Mouse (Mus musculus): ENCODE results near the gene Erg. TPM values are rescaled to one million over a fixed set of nuclear protein-coding genes. Genes with fewer than 3 reads are reported as not detected.
A peak's percentile ranks its signal among the peaks of the same experiment; 100 is the strongest.

Gene Erg
- total RNA-seq, 1 experiment from 2014 or later = 272 TPM

DNA sequence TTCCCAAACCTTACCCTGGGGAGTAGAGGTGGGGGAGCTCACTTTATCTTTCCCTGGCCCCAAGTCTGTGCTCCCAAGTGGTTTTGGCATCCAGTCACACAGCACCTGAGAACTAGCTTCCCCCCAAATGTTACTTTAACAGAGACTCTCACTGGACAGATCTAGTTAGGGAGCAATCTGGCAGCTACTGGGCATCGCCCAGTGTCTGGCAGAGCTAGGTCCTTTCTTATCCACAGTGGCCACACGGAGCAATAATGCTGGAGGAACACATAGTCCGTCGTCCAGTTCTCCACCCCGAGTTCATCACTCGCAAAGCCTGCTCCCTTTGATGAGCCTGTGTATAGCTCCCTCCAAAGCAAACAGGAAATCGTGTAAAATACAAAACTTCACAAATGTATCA, 124.5 kb downstream of the Erg start:
- no peak for ATAC-seq (replicated peaks in 1 of 2; ENCODE audit: insufficient read depth in 1 of 2, low FRiP score in 2 of 2, low TSS enrichment in 1 of 2, low read depth in 1 of 2, poor library complexity in 2 of 2, severe bottlenecking in 2 of 2)

GRCm38 (mm10) chr16:95460336-95460735, 126.1 kb downstream of the Erg start:
- no peak for ATAC-seq (replicated peaks in 1 of 2; ENCODE audit: insufficient read depth in 1 of 2, low FRiP score in 2 of 2, low TSS enrichment in 1 of 2, low read depth in 1 of 2, poor library complexity in 2 of 2, severe bottlenecking in 2 of 2)

- ATAC-seq (replicated peaks in 1 of 2; ENCODE audit: insufficient read depth in 1 of 2, low FRiP score in 2 of 2, low TSS enrichment in 1 of 2, low read depth in 1 of 2, poor library complexity in 2 of 2, severe bottlenecking in 2 of 2) = peak; percentile 43 to 65; a peak in 3 of 4 replicates
These were observed 127.1 kb downstream of the Erg start for GRCm38 (mm10) chr16:95459325-95459691.

DNA sequence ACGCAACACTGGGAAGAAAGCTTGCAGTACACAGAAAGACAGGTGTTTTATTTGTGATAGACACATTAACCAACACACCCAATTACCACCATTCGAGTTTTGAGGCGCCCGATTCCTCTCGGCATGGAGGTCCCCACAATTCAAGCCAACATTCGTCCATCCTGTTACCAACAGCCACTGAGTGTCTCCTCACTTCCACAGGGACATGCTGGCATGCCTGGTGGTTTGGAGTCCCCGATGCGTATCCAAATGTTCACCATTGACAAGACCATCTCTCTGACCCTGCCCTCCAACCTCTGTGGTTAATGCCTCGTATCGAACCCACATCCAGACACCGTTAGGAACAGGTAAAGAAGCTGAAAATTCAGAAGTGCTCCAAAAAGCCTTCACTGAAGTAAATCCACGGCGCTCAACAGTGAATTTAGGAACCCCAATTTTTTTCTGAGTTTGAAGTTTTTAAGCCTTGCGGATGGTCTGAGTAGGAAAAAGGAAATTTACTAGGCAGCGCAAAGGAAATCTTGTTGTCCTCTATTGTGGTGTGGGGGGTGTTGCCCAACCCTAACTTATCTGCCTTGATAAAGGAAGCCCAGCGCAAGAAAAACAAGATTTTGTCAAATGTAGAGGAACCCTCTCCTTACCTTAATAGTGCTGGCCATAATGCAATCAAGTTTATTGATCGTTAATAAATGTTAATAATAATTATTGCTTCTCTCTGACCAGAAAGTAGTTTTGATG, 127.6 kb downstream of the Erg start:
- peak in 1 of 2 experiments; percentile 11; a peak in 2 of 4 replicates for ATAC-seq (replicated peaks in 1 of 2; ENCODE audit: insufficient read depth in 1 of 2, low FRiP score in 2 of 2, low TSS enrichment in 1 of 2, low read depth in 1 of 2, poor library complexity in 2 of 2, severe bottlenecking in 2 of 2)

DNA sequence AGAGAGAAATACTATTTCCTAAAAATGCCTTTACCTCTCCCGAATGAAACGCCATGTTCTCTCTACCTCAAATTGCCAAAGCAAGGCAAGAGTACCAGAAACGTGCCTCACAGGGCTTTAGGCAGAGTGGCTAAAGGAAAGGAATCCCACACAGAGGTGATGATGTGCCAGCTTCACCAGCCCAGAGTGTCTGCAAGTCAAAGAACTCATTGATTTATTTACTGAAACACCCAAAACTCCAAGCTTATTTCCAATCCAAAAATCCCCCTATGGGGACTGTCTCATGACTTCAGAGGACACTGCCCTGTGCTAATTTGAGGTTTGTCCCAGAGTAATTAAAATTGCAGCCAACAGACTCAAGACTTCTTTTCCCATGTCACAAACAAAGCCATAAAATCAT, 129.4 kb downstream of the Erg start:
- ATAC-seq (replicated peaks in 1 of 2; ENCODE audit: insufficient read depth in 1 of 2, low FRiP score in 2 of 2, low TSS enrichment in 1 of 2, low read depth in 1 of 2, poor library complexity in 2 of 2, severe bottlenecking in 2 of 2) = no peak

- ATAC-seq (replicated peaks in 1 of 2; ENCODE audit: insufficient read depth in 1 of 2, low FRiP score in 2 of 2, low TSS enrichment in 1 of 2, low read depth in 1 of 2, poor library complexity in 2 of 2, severe bottlenecking in 2 of 2) = peak in 1 of 2 experiments; percentile 6; a peak in 1 of 4 replicates
These were observed 130.5 kb downstream of the Erg start for GRCm38 (mm10) chr16:95455896-95456295.

DNA sequence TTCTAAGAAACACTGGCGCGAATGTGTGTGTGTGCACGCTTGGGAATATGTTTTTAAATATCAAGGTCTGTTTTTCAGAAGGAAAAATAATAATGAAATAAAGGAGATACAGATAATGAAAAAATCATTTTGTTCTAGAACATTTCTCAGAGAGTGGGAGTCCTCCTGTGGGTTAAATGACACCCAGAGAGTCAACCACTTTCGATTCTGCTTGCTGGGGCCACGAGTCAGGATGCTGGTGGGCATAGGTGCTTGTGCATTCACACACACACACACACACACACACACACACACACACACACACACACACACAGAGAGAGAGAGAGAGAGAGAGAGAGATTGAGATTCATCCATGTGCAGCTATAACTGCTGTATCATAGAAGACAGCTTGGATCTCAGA, 130.9 kb downstream of the Erg start:
- ATAC-seq (replicated peaks in 1 of 2; ENCODE audit: insufficient read depth in 1 of 2, low FRiP score in 2 of 2, low TSS enrichment in 1 of 2, low read depth in 1 of 2, poor library complexity in 2 of 2, severe bottlenecking in 2 of 2) = no peak

DNA sequence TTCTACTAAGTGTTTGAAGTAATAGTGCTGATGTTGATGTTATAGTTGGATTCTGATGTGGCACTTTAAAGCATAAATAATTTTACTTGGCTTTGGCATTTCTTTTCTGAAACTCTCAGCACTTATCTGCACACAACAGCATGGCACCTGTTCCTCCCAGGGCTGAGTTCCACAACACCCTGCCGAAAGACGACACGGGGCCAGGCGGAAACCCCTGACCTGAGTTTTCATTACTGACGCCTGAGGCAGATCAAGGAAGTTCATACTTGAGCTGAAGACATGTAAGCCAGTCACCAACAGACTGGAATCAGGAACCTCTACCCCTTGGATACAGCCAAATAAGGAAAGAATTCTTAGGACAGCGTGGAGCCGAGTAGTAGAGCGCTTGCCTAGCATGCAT, 134.0 kb downstream of the Erg start:
- ATAC-seq (replicated peaks in 1 of 2; ENCODE audit: insufficient read depth in 1 of 2, low FRiP score in 2 of 2, low TSS enrichment in 1 of 2, low read depth in 1 of 2, poor library complexity in 2 of 2, severe bottlenecking in 2 of 2) = peak; percentile 35 to 49

GRCm38 (mm10) chr16:95449361-95449725, 137.1 kb downstream of the Erg start:
- ATAC-seq (replicated peaks in 1 of 2; ENCODE audit: insufficient read depth in 1 of 2, low FRiP score in 2 of 2, low TSS enrichment in 1 of 2, low read depth in 1 of 2, poor library complexity in 2 of 2, severe bottlenecking in 2 of 2) = peak; percentile 40 to 42

- no peak for ATAC-seq (replicated peaks in 1 of 2; ENCODE audit: insufficient read depth in 1 of 2, low FRiP score in 2 of 2, low TSS enrichment in 1 of 2, low read depth in 1 of 2, poor library complexity in 2 of 2, severe bottlenecking in 2 of 2)
These were observed 137.6 kb downstream of the Erg start for GRCm38 (mm10) chr16:95448643-95449360.

GRCm38 (mm10) chr16:95447896-95448295, 138.5 kb downstream of the Erg start:
- ATAC-seq (replicated peaks in 1 of 2; ENCODE audit: insufficient read depth in 1 of 2, low FRiP score in 2 of 2, low TSS enrichment in 1 of 2, low read depth in 1 of 2, poor library complexity in 2 of 2, severe bottlenecking in 2 of 2) = no peak

GRCm38 (mm10) chr16:95446368-95446767, 140.0 kb downstream of the Erg start:
- peak; percentile 39 to 41; a peak in 3 of 4 replicates for ATAC-seq (replicated peaks in 1 of 2; ENCODE audit: insufficient read depth in 1 of 2, low FRiP score in 2 of 2, low TSS enrichment in 1 of 2, low read depth in 1 of 2, poor library complexity in 2 of 2, severe bottlenecking in 2 of 2)

DNA sequence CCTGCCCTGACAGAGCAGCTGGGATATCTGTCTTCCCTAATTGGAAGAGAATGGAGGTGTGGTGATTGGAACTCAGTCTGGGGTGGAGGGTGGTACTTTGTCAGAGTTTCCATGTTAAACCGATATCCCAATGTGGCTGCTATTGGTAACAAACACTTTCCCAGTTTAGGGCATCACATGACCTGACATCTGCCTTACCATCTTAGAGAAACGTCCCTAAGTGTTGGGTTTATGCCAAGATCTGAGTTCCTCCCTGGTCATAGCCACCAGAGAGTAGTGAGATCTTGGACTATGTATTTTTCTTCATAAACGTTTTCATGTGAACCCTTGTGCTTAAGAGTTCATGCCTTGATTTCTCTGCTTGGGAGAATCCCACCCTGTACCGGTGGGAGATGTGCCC, 144.4 kb downstream of the Erg start:
- no peak for ATAC-seq (replicated peaks in 1 of 2; ENCODE audit: insufficient read depth in 1 of 2, low FRiP score in 2 of 2, low TSS enrichment in 1 of 2, low read depth in 1 of 2, poor library complexity in 2 of 2, severe bottlenecking in 2 of 2)

GRCm38 (mm10) chr16:95441179-95441578, 145.2 kb downstream of the Erg start:
- ATAC-seq (replicated peaks in 1 of 2; ENCODE audit: insufficient read depth in 1 of 2, low FRiP score in 2 of 2, low TSS enrichment in 1 of 2, low read depth in 1 of 2, poor library complexity in 2 of 2, severe bottlenecking in 2 of 2) = no peak

DNA sequence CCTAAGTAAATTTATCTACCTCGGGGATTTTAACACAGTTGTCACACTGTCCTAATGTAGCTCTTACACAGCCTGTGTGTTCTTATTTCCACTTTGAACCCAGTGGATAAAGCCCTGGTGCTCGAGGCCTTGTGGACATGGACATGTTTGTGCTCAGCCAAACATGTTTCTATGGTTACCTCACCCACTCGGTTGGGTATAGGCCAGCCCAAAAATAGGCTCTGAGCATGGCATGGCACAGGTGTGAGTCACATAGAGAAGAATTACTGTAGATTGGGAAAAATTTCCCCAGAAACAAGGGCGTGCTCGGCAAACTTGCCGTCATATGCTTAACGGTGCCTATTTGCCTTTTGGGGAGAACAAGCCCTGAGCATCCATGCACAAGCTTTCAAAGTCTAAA, 146.1 kb downstream of the Erg start:
- ATAC-seq (replicated peaks in 1 of 2; ENCODE audit: insufficient read depth in 1 of 2, low FRiP score in 2 of 2, low TSS enrichment in 1 of 2, low read depth in 1 of 2, poor library complexity in 2 of 2, severe bottlenecking in 2 of 2) = no peak

DNA sequence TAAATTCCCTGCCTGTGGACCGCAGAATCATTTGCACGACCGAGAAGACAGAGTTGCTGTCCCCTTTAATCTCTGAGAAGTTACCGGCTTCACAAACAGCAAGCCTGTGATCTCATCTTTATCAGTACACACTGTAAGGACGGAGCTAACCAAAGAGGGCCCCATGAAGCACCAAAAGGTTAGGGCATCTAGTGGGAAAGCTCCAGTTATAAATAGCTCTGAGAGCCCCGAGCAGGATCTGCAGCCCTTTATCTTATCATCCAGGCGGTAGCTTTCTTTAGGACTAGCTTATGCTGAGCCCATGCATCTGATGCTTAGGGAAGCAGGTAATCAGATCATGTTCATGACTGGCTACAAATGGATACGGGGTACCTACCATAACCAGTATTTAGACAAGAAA, 146.6 kb downstream of the Erg start:
- peak; percentile 13 to 22; a peak in 1 of 4 replicates for ATAC-seq (replicated peaks in 1 of 2; ENCODE audit: insufficient read depth in 1 of 2, low FRiP score in 2 of 2, low TSS enrichment in 1 of 2, low read depth in 1 of 2, poor library complexity in 2 of 2, severe bottlenecking in 2 of 2)

DNA sequence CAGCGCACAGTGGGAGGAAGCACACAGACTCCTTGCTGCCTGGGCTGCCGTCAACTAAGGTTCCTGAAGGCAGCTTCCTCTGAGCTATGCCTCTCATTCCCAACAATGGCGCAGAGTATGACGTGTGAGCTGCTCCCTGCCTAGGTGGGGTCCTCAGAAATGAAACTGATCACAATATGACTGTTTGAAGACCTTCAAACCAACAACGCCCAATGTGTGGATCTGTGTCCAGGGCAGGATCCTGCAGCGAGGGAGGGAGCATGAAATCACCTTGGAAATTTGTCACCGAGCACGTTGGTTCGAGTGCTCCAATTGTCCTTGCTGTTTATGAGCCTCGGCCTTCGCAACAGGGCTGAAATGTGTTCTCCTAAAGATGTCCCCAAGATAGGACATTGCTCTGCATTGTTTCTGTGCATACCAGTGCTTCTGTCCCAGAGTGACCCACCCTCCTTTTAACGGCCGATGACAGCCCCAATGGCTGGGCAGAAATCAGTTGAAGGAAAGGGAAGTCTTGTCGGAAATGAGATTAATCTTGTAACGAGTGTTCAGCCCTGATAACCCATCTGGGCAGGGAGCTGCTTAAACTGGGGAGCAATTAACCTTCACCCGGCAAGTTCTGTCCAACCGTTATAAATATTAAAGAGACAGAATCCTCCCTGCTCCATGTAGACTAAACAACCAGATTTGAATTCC, 147.4 kb downstream of the Erg start:
- peak; percentile 62 to 70 for ATAC-seq (replicated peaks in 1 of 2; ENCODE audit: insufficient read depth in 1 of 2, low FRiP score in 2 of 2, low TSS enrichment in 1 of 2, low read depth in 1 of 2, poor library complexity in 2 of 2, severe bottlenecking in 2 of 2)

GRCm38 (mm10) chr16:95436611-95437010, 149.8 kb downstream of the Erg start:
- ATAC-seq (replicated peaks in 1 of 2; ENCODE audit: insufficient read depth in 1 of 2, low FRiP score in 2 of 2, low TSS enrichment in 1 of 2, low read depth in 1 of 2, poor library complexity in 2 of 2, severe bottlenecking in 2 of 2) = no peak

All from hematopoietic stem cell, adult 5-6 weeks (primary cell).